Mouse (Mus musculus): ENCODE results near the gene Atp5d.

The Atp5d gene

GRCm38 (mm10) chr10:80141786-80142529, 3.5 kb downstream of the Atp5d start:
- DNase-seq: peak; percentile 98

GRCm38 (mm10) chr10:80142530-80142925, 4.1 kb downstream of the Atp5d start:
- DNase-seq: peak; percentile 71 to 87

- no peak for DNase-seq
These were observed 5.2 kb downstream of the Atp5d start for GRCm38 (mm10) chr10:80143664-80144063.

GRCm38 (mm10) chr10:80144159-80144558, 5.7 kb downstream of the Atp5d start:
- DNase-seq: no peak

GRCm38 (mm10) chr10:80144864-80145838, 6.7 kb downstream of the Atp5d start:
- peak; percentile 84 to 85 for DNase-seq

GRCm38 (mm10) chr10:80145896-80146295, 7.5 kb downstream of the Atp5d start:
- peak; percentile 78 to 93 for DNase-seq

- peak in 1 of 2 experiments; percentile 90 for DNase-seq
These were observed 8.2 kb downstream of the Atp5d start for GRCm38 (mm10) chr10:80146568-80147011.

- DNase-seq: no peak
These were observed 8.8 kb downstream of the Atp5d start for GRCm38 (mm10) chr10:80147146-80147718.

GRCm38 (mm10) chr10:80147719-80148601, 9.5 kb downstream of the Atp5d start, which contains the start of gene Midn:
Midn (plus strand) TSS chr10:80148272.
- peak; percentile 88 to 95 for DNase-seq

GRCm38 (mm10) chr10:80148610-80149290, 10.3 kb downstream of the Atp5d start:
- DNase-seq: peak; percentile 92 to 98

GRCm38 (mm10) chr10:80149291-80150225, 11.1 kb downstream of the Atp5d start:
- DNase-seq: peak; percentile 99 to 100

- DNase-seq: peak; percentile 43 to 81
These were observed 12.1 kb downstream of the Atp5d start for GRCm38 (mm10) chr10:80150226-80151210.

GRCm38 (mm10) chr10:80151211-80152034, 13.0 kb downstream of the Atp5d start:
- DNase-seq: peak; percentile 88 to 95

- peak; percentile 75 to 92 for DNase-seq
These were observed 13.8 kb downstream of the Atp5d start for GRCm38 (mm10) chr10:80152071-80152872.

GRCm38 (mm10) chr10:80152873-80153260, 14.4 kb downstream of the Atp5d start:
- peak; percentile 75 to 93 for DNase-seq

GRCm38 (mm10) chr10:80153713-80154112, 15.3 kb downstream of the Atp5d start:
- peak; percentile 72 to 87 for DNase-seq

- DNase-seq: no peak
These were observed 16.0 kb downstream of the Atp5d start for GRCm38 (mm10) chr10:80154384-80154783.

All from kidney, postnatal 25 days (tissue).